Mouse (Mus musculus) heart, postnatal 10 days (tissue): ENCODE results near the gene Gm44965. TPM values are rescaled to one million over a fixed set of nuclear protein-coding genes. Genes with fewer than 3 reads are reported as not detected.

Source experiments
- DNase-seq, 2 experiments: peaks; one replicate each; pipeline ENCODE4 v3.0.0; 2021
- intact Hi-C: fragments of 180-260 bp; cut with DNase I; formaldehyde crosslinking; loops from one replicate; pipeline ENCODE4 v1.15.1; 2025
- total RNA-seq, 2 experiments: library from RNA; stranded (reverse); gene quantifications; 2 replicates each; pipeline ENCODE4 v1.2.3; 2021

Gm44965 gene
- total RNA-seq, 2 experiments from 2014 or later = 5.4 TPM; not detected in 1

DNA sequence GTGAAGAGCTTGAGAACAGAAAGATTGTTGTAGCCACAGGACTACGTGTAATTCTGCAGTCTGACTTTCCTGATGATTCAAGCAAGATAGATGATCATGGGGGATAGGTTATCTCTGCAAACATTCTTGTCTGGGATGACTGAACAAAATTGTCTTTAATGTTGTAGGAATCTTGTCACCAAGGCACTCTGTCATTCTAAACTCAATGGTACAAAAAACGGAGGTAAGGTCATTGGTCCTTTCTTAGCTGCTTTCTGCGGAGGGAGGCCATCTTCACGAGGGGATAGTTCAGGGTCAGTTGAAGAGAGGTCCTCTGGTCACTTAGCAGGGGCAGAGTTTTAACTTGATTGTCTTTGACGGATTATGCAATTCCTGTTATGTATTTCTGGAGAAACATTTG lies 15.0 kb upstream of the Gm44965 start:
- intact Hi-C loops = no loop called here
- no peak for DNase-seq

DNA sequence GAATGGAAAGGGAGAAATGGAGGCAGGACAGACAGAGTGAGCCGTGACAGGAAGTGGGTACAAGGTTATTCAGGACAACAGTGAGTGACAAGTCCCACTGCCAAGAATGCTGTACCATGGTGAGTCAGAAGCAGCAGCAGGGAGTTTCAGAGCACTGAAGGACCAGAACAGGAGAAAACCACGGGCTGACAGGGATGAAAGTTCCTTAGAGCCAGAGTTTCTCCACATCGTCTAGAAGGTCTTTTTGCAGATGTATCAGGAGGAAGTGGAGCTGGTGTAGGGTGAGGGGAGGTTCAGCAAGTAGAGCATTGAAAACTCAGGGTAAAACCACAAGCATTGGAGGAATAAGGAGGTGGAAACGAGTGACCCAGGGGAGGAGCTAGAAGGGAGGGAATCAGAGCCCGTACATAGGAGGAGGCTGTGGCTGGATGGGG lies 14.5 kb upstream of the Gm44965 start:
- peak; percentile 43 to 54 for DNase-seq
- intact Hi-C loops = no loop called here

DNA sequence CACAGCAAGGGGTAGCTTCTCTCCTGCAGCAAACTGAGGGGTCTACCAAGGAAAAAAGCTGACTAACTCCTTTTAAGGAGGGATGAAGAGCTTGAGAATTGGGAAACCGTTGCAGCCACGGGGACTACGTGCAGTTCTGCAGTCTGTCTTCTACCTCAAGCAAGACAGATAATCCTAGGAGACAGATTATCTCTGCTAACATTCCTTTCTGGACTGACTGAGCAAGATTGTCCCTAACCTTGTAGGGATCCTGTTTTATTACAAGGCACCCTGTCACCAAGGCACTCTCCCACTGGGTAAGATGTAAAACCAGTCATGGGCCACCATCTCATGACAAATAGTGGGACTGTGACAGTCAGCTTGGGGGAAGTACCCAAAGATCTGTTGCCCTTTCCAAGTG lies 12.5 kb upstream of the Gm44965 start:
- DNase-seq = no peak
- intact Hi-C loops = loop anchor here (5.0 kb wide), 1 partner anchor 191 kb away; the partner anchor contains the start of gene Gimap3

DNA sequence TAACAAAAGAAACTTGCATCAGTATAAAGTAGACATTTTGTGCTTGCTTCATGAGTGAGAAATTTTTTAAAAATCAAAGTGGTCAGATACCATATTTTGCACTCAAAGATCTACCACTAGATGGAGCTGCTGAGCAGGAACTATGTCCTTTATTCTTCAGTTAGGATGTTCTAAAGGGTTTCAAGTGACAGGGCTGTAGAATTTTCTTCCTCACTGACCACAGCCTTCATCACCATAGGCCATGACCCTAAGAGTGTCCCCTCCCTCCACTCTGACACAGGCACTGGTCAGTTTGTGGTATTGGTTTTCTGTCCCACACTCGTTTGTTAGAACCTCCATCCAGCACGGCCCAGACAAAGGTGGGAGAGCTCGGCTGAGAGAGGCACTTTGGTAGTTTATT lies 11.7 kb upstream of the Gm44965 start:
- intact Hi-C loops = loop anchor here (2.0 to 5.0 kb wide), 3 partner anchors 35 to 190 kb away; partner anchors contain the start of gene Gimap3
- DNase-seq = peak; percentile 48 to 74

DNA sequence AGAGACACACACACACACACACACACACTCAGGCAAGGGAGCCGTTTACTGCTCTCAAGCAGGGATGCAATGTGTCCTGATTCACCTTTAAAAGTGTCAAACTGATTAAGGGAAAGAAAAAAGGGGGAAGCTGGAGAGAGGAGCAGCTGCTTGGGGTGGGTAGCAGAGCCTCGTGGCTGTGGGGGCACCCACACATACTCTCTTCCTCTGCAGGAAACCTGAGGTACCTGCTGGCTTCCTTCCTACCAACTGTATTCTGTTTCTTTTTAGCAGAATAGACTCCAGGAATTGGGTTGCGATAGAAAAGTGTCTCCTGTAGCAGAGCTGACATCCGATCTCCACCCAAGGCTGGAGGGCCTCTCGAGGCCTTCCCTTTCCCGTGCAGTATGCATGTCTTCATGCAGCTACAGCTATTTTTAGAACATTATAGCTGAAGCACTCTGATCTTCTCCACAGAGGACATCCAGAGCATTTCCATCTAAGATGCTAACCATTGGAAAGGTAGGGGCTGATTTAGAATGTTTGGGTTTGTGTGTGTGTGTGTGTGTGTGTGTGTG lies 4.5 kb upstream of the Gm44965 start, which contains the start of gene Gm45021:
Gene Gm45021, plus strand, starts transcription at position 417 of the 557 bp plus-strand sequence.
- intact Hi-C loops = no loop called here
- no peak for DNase-seq

DNA sequence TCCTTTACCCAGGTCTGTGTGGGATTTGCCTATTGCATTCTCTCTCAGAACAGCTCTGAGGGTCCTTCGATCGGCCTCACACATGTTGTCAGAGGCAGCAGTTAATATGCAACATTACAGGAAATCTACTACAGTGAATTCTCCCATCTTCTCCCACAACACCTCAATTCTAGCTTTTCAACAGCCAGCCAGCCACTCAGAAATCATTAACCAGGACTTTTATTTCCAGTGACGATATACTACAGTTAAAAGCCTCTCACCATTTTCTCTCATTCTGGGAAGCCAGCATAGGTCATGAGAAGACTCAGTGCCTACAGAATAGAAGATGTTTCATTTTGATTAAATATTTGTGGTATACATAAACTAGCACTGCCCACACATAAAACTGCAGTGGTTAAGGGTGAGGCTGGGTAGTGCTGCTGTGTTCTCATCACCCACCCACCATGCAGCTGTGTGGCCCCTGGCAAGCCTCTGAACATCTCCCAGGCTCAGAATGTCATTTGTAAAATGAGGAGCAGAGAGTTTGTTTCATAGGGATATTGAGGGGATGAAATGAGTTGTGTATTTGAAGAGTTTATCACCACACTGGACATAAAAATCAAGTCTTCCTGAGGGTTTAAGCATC lies 2.4 kb upstream of the Gm44965 start:
- no peak for DNase-seq
- intact Hi-C loops = no loop called here

DNA sequence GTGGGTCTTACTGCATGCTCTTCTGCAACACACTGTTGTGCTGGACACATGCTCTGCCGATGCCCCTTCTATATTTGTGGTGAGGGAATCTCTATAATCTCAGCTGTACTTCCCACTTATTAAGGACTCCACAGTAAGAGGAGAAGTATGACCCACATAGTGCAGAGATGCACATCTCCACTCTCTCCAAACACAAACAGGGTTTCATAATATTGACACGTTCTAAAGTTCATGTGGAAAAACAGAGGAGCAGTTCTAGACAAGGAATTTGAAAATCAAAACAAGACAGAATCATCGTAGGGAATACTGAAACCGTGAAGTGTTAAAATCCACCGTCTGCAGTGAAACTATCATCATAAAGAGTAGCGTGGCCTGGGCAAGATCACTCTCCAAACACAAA lies 1.9 kb upstream of the Gm44965 start:
- intact Hi-C loops = no loop called here
- DNase-seq = no peak

DNA sequence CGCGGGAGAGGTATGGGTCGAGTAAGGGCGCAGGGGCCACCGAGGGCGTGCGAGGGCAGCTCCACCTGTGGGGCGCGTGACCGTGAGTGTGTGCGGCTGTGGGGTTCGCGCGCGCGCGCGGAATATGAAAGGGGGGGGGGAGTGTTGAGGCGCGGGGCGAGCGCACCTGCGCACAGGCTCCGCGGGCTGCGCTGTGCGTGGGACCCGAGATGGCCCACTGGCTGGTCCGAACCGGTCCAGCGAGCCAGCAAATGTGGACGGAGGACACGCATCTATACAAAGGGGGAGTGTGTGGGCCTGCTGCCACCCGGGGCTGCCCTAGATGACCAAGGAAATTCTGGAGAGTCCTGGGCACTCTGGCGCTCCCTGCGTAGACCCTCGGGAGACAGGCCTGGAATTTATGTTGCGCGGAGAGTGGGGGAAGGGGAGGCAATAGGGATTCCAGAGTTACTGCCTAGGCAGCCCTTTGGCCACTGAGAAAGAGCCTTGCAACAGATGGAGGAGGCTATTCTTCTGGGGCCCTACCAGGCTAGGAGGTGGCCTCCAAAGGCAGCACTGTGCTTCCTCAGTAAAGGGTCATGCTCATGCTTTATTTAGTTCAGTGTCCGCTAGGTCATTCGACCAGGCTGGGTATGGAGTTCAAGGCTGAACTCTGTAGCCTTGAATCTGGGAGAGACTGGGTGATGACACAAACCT lies 450 bp downstream of the Gm44965 start:
- intact Hi-C loops = no loop called here
- DNase-seq = peak; percentile 60 to 71

DNA sequence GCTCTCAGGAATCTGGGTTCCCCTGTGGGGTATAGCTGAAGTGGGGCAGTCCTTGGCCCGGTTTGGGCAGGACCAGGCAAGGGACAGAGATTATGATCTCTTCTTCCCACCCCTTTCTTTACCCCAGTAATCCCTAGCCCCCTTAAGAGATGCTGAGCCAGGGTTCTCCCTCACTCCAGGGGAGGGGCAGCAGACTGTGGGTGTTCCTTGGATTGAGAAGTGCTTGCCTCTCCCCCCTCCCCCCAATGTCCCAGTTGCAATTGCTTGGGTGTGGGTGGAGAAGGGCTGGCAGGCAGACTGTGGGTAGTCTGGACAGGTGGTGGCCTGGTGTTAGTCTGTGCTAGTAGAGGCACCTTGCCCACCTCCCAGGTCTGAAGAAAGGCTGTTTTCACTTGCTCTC lies 1.5 kb downstream of the Gm44965 start:
- no peak for DNase-seq
- intact Hi-C loops = no loop called here

DNA sequence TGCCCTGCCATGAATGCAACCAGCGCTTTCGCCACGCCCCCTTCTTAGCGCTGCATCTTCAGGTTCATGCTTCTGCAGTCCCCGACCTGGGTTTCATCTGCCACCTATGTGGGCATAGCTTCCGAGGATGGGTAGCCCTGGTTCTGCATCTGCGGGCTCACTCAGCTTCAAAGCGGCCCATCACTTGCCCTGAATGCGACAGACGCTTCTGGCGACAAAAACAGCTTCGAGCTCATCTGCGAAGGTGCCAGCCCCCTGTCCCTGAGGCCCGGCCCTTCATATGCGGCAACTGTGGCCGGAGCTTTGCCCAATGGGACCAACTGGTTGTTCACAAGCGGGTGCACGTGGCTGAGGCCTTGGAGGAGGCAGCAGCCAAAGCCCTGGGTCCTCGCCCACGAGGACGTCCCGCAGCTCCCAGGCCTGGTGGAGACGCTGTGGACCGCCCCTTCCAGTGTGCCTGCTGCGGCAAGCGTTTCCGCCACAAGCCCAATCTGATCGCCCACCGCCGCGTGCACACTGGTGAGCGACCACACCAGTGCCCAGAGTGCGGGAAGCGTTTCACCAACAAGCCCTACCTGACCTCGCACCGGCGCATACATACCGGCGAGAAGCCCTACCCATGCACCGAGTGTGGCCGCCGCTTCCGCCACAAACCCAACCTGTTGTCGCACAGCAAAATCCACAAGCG lies 2.9 kb downstream of the Gm44965 start:
- no peak for DNase-seq
- intact Hi-C loops = no loop called here

DNA sequence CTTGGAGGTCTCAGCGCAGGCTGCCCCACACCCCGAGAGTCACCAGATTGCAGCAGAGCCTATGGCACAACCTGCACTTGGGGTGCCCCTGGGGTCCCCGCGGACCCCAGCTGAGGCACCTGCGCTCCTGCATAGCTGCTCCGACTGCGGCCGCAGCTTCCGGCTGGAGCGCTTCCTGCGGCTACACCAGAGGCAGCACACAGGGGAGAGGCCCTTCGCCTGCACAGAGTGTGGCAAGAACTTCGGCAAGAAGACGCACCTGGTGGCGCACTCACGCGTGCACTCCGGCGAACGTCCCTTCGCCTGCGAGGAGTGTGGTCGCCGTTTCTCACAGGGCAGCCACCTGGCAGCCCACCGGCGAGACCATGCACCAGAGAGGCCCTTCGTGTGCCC lies 3.5 kb downstream of the Gm44965 start:
- intact Hi-C loops = no loop called here
- DNase-seq = no peak

DNA sequence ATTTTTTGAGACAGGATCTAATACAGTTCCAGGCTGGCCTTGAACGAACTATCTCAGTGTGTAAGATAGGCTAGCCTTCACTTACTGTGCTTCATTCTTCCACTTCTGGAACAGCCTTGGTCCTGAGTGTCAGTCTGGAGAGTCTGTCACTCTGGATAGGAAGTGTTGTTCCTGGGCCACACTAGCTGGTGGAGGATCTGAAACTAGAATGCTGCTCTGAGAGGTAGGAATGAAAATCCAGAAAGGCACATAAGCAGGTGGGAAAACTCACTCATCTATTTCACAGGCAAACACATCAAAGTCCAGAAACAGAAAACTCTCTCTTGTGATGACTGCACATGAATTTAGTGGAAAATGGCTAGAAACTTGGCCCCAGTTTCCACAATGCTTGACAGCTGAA lies 6.9 kb downstream of the Gm44965 start:
- intact Hi-C loops = no loop called here
- no peak for DNase-seq

DNA sequence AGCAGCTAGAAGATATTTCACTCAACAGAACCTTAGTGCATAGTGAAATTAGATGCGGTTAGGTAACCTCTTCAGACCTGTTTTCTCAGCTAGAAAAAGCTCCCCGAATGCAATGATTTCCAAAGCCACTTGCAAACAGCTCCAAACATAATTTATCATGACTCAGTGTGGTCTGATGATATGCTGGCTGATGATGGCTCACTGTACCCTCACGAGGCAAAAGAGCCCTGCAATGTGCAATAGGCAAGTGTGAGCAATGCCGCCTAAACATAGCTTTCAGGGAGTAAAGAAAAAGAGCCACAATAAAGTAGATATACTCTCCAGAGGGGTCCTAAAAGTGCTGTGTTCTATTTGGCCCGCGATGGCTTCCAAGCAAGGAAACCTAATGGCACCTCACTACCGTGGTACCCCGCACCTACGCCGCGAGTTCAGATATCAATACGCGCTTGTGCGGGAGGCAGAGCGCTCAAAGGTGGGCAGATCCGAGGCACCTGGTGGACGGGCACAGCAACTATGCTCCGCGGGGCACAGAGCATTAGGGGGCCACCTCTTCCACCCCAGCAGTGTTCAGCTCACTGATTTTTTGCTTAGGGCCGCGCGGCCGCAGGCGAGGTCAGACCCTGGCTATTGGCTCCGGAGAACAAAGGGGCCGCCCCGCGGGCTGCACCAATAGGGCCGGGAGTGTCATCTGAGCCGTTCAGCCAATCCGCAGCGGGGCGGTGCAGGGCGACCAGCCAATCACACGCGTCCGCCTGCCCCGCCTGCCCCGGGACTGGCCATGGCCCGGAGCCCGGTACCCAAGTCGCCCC lies 7.7 kb downstream of the Gm44965 start, which contains the start of gene Zfp775:
Gene Zfp775, plus strand, starts transcription at position 793 of the 809 bp plus-strand sequence.
- intact Hi-C loops = loop anchor here (2.0 kb wide), 1 partner anchor 25 kb away; the partner anchor contains the start of gene AI854703
- DNase-seq = peak; percentile 98

DNA sequence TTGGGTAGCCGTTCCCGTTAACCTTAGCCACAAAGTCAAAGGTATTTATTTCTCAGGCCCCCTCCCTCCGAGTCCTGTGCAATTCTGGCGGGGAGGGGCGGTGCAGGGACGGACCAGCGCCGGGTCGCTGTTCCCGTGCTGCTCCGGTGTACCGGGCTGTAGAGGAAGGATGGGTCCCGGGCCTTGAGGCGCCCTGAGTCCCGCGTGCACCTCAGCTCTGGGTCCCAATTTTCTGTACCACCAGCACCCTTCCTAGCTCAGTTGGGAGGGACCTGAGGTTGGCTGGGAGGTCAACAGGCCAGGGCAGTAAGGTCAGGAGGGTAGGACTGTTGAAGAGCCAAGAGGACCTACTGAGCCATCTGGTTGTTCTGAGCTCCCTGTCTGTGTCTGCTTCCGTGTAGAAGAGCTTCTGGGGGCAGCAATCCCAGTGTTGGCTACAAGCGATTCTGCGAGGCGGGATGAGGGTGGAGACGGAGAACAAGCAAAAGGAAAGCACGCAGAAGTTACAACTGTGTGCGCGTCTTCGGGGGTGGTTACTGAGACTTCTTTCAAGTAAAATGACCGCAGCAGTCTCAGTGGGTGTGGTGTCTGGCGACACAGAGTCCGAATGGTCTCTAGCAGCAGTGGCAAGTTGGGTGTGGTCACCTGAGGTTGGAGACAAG lies 8.5 kb downstream of the Gm44965 start:
- intact Hi-C loops = loop anchor here (2.0 kb wide), 1 partner anchor 25 kb away; the partner anchor contains the start of gene AI854703
- no peak for DNase-seq

DNA sequence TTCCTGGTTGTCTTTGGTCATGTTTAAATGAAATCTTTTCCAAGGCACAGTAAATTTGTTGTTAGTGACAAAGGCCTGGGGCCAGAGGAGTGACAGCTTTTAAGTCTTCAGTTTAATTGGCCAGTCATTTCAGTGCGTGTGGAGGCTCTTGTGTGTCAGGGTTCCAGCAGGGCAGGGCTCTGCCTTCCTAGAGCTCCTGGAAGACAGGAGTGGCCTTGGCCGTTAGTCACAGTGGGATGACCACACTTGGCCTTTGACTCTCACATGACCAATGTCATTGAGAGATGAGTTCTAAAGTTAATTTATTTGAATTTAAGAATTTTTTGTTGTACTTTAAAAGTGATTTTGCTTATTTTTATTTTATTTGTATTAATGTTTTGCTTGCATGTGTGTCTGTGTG lies 14.4 kb downstream of the Gm44965 start:
- no peak for DNase-seq
- intact Hi-C loops = no loop called here

DNA sequence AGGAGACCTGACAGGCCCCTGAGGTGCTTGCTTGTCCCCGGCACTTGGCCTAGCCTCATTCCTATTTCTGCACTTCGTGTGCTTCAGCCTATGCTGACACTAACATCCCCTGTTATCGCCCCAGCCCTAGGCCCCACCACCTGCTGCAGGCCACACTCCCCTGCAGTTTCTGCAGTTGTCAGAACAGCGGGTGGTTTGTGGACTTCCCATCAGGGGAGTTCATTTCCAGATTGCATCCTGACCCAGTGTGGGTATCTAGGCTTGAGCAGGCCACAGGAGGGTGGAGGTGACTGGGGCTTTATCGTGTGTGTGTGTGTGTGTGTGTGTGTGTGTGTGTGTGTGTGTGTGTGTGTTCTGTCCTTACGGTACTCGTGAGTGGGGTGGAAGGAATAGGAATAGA lies 15.8 kb downstream of the Gm44965 start:
- intact Hi-C loops = no loop called here

DNA sequence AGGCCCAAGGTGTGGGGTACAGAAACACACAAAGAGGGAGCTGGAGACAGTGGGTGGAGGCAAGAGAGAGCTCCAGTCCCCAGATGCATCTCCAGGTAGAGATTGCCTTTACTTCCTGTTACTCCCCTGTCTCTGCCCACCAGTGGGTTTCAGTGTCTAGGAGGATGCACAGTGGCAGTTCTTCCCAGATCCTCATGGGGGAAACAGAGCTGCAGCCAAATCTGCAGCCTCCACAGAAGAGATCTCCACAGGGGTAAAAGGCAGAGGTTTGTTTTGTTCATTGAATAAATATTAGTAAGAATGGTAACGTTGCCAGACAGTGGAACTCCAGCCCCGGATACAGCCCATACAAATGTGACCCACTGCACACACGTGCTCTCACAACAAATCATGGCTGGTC lies 16.9 kb downstream of the Gm44965 start:
- intact Hi-C loops = no loop called here
- DNase-seq = no peak

More for the DNA sequence above, 15.8 kb downstream of the Gm44965 start:
- DNase-seq = no peak

DNA sequence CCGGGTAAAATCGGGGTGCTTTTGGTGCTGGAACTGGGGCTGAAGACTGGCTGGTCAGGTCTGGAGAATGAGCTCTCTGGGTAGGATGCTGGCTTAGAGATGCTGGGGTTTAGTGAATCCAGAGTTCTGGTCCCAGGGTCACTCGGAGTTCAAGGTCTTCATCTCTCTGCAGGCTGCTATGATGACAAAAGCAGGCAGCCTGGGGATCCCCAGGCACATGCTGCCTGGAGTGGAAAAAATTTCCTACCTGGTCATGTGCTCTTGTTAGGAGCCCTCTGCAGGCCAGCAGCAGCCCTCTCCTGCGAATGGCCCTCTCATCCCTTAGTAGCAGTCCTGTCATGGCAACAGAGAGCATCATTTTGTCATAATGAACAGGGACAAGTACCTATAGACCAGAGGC lies 19.7 kb downstream of the Gm44965 start:
- intact Hi-C loops = no loop called here
- no peak for DNase-seq

DNA sequence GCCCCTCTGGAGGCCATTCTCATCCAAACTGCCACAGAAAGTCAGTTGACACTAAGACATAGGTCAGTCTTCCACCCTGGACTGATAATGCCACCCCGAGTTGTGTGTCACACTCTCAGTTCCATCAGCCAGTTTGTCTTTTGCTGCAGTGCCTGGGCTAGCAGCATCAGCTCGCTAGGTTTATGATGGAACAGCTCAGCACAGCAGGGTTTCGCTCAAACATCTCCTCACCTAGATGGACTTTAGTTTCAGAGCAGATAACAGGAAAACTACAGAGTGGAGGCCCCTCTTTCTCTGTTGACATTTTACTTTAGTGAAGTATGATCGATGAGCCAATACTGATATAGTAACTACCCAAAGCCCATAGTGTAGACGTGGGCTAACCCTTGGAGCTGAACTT lies 21.0 kb downstream of the Gm44965 start:
- intact Hi-C loops = no loop called here
- no peak for DNase-seq

DNA sequence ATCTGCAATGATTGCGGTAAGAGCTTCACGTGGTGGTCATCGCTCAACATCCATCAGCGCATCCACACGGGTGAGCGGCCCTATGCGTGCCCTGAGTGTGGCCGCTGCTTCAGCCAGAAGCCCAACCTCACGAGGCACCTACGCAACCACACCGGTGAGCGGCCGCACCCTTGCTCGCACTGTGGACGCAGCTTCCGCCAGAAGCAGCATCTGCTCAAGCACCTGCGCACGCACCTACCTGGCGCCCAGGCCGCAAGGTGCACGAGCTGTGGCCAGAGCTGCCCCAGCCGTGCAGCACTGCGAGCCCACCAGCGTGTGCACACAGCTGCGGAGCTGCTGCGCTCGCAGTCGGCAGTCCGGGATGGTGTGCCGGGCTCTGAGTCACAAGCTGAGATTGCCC lies 26.3 kb downstream of the Gm44965 start:
- intact Hi-C loops = no loop called here
- no peak for DNase-seq
